ENCODE assay signal across 9 mouse cellular contexts in genomic region chr15:3433281-3433680, GRCm38 (mm10).
DNase-seq lines count a peak whose midpoint lies in the region; ATAC-seq and TF ChIP-seq lines count a peak whose summit lies in the region.
"Had no signal": no experiment of that assay in that cellular context is flagged by ENCODE, and none has a peak within 500 bp of the region (broad histone marks: within the 10 kb centered on the region; RNA-seq: fewer than 3 reads in every experiment).

No protein-coding gene starts in this region.

- no peak overlapping the region for H3K4me3 ChIP-seq in embryonic facial prominence, embryonic 15.5 days (replicated peaks)
- H3K4me3 ChIP-seq in intestine, embryonic 16.5 days (ENCODE audit: low read length): no peak overlapping the region
- H3K4me3 ChIP-seq in lung, adult 2 months (replicated peaks; ENCODE audit: extremely low read depth, low read depth, low read length): no peak overlapping the region

- no peak overlapping the region for H3K9ac ChIP-seq in embryonic facial prominence, embryonic 15.5 days
- no peak overlapping the region for H3K9ac ChIP-seq in intestine, embryonic 16.5 days (ENCODE audit: low read depth, low read length)

- ATAC-seq in embryonic facial prominence, embryonic 15.5 days (ENCODE audit: insufficient number of reproducible peaks, low FRiP score, low TSS enrichment, low read depth): peak; percentile 15; the same call in 1 of the 2 replicates
- peak; percentile 85 for ATAC-seq in intestine, embryonic 16.5 days
- no peak for ATAC-seq in megakaryocyte-erythroid progenitor cell, adult 5-6 weeks (replicated peaks; ENCODE audit: low FRiP score, low TSS enrichment, poor library complexity, severe bottlenecking)

- TF ChIP-seq CTCF in lung, adult 2 months (IDR thresholded peaks at IDR 0.05; ENCODE audit: insufficient read depth, low read length): no peak

- no peak overlapping the region for H3K27ac ChIP-seq in embryonic facial prominence, embryonic 15.5 days (replicated peaks)
- peak overlapping the region; percentile 81 for H3K27ac ChIP-seq in intestine, embryonic 16.5 days (ENCODE audit: low read length)

- H3K4me2 ChIP-seq in embryonic facial prominence, embryonic 15.5 days (replicated peaks): no peak overlapping the region
- H3K4me2 ChIP-seq in intestine, embryonic 16.5 days (ENCODE audit: low read depth, low read length): no peak overlapping the region
- H3K4me2 ChIP-seq: midbrain, embryonic 11.5 days had no signal

- H3K27me3 ChIP-seq in embryonic facial prominence, embryonic 15.5 days: no peaks in the 10 kb centered on the region
- H3K27me3 ChIP-seq in intestine, embryonic 16.5 days (replicated peaks; ENCODE audit: control insufficient read depth, insufficient read depth, low read length): no peaks in the 10 kb centered on the region

- no peak for TF ChIP-seq POLR2A in lung, adult 2 months (IDR thresholded peaks at IDR 0.05; ENCODE audit: borderline replicate concordance, extremely low read depth, low read depth, low read length)

- H3K36me3 ChIP-seq in embryonic facial prominence, embryonic 15.5 days: no peaks in the 10 kb centered on the region
- H3K36me3 ChIP-seq in intestine, embryonic 16.5 days (ENCODE audit: control insufficient read depth, insufficient read depth, low read length): no peaks in the 10 kb centered on the region

- H3K4me1 ChIP-seq in embryonic facial prominence, embryonic 15.5 days: no peaks in the 10 kb centered on the region
- peaks cover 15% of the 10 kb centered on the region for H3K4me1 ChIP-seq in intestine, embryonic 16.5 days (ENCODE audit: control insufficient read depth, insufficient read depth, low read length)
- peaks cover 27% of the 10 kb centered on the region for H3K4me1 ChIP-seq in lung, adult 2 months (ENCODE audit: control insufficient read depth, insufficient read depth, low read length)

- DNase-seq in brain, adult 2 months (ENCODE audit: low read depth, low spot score): peak; percentile 13
- DNase-seq in lung, adult 2 months: peak; percentile 31
- no peak for DNase-seq in layer of hippocampus, adult 9-10 months (ENCODE audit: low spot score)
- DNase-seq in right cerebral cortex, postnatal 36 days (ENCODE audit: low spot score in 2 of 2): no peak
- no peak for DNase-seq in urinary bladder, postnatal 25 days (ENCODE audit: low spot score)

- no peaks in the 10 kb centered on the region for H3K9me3 ChIP-seq in embryonic facial prominence, embryonic 15.5 days (replicated peaks)
- H3K9me3 ChIP-seq in intestine, embryonic 16.5 days (ENCODE audit: control insufficient read depth, low read length): no peaks in the 10 kb centered on the region

- 52% methylated on average over 7 of the region's 7 CpGs for WGBS in embryonic facial prominence, embryonic 15.5 days
- 34% methylated on average over 7 of the region's 7 CpGs for WGBS in intestine, embryonic 16.5 days
- WGBS in lung, adult 2 months: 18% methylated on average over 7 of the region's 7 CpGs

Comparison
In these comparisons a context has a peak if more than half of its experiments do, and no peak if none do; other contexts are left out.
1. DNase-seq: peak in brain, adult 2 months (single experiment) and lung, adult 2 months (single experiment); none in layer of hippocampus, adult 9-10 months (single experiment), right cerebral cortex, postnatal 36 days (0 of 2) and urinary bladder, postnatal 25 days (single experiment).